Mouse (Mus musculus): ENCODE results near the gene Arl5a.
A peak's percentile ranks its signal among the peaks of the same experiment; 100 is the strongest.

The Arl5a gene

DNA sequence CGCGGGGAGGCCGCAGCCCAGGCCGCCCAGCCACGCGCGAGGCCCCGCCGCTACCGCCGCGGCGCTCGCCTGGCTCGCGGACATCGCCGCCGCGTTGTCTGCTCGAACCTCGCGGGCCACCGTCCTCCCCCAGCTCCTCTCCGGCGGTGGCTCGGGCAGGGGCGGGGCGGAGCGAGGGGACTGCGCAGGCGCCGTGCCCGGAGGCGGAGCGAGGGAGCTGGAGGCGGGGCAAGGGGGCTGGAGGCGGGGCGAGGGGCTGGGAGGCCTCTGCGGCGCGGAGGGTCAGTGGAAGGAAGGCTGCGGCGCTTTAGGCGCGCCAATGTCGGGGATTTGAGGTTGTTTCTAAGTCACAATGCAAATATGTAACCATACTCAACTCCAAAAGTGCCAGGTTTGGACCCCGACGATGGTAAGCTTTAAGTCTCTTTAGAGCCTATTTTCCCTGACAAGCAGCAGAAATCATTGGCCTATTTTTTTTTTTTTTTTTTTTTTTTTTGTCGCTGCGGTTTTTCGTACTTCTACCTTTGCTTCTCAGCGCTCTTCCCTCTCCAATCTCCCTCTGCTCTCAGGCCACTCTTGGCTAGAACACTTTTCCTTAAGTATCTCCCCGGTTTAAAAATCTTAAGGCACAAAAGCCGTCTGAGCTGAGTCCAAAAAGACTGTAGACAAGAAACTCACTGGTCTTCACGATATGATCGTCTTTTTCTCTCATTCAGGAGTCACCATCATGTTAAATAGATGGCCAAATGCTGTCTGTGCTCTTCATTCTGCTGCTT, at the start of gene Arl5a:
TSS of gene Arl5a (minus strand) at position 155 of the 776 bp plus-strand sequence.
- peak; percentile 94 for DNase-seq (ENCODE audit: low read depth, low spot score)

GRCm38 (mm10) chr2:52471545-52472291, 47.0 kb upstream of the Arl5a start:
- peak; percentile 48 for DNase-seq (ENCODE audit: low read depth, low spot score)

DNA sequence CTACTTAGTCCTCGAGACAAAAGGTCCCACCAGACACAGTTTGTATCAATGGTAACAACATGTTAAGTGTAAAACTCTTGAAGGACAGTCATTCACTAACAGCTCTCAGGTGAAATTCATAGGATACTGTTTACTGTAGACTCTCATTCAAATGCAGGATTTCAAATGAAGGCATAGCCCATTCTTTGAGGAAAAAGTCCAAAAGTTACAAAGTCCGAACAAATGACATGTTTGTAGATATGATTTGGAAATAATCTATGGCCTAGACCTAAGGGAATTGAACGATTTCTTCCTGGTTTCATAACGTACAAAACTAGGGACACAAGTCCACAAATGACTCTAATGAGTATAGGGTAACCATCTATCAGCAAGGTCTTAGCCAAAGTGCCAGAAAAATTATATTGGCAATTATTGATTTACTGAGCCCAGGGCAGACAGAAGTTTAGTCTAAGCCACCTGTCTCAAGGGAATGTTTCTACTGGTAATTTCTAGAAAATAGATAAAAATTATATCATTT, 45.4 kb upstream of the Arl5a start:
- no peak for DNase-seq (ENCODE audit: low read depth, low spot score)

DNA sequence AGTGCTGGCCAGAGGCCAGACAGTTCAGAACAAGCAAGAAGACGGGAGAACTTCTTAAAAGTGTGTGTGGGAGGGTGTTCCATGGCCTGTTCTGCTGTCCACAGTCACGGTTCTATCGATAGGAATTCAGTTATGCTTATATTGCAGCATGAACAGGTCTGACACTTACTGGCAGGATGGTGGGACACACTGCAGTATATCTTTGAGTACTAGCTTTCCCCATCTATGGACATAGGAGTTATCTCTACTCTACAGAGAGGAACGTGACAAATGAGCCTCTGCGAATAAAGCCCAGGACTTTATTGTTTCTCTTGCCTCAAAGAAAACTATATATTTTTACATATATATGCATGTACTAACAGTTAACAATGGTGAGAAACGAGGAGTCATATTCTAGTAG, 42.9 kb upstream of the Arl5a start:
- DNase-seq (ENCODE audit: low read depth, low spot score) = no peak

- DNase-seq (ENCODE audit: low read depth, low spot score) = no peak
Measured at GRCm38 (mm10) chr2:52461206-52461967, 36.7 kb upstream of the Arl5a start.

DNA sequence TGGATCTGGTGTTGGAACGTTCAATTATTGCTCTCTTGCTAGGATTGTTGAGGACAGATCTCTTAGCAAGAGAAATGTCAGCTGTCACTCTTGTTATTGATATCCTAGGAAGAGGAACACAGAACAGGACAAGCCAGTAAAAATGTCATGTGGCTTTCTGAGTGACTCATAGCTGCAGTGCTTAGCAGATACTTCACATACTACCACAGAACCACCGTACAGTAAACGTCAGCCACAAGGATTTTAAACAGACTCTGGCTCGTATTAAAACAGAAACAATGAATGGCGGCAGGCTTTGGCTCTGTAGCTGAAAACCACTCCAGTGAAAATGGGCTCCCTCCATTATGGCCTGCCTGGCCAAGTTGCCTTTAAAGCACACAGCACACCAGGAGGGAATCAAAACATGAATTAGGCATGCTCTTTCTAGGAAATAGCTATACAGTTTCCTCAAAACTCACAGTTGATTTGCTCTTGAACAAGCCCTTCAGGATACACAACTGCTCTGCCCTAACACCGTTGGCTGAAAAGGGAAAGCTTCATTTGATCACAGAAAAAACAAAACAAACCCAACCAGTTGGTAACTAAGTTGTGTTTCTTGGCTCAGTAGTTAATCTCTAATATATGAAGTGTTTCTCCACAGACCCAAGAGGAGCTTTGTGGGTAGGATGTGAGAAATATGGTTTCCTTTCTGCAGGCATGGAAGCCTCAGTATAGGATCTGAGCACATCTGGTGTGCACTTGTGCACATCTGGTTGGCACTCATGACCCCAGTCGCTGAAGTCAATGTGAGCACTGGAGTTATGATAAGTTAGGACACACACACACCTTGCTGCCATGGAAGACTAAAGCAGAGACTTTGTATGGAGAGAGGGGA, 31.1 kb upstream of the Arl5a start:
- no peak for DNase-seq (ENCODE audit: low read depth, low spot score)

DNA sequence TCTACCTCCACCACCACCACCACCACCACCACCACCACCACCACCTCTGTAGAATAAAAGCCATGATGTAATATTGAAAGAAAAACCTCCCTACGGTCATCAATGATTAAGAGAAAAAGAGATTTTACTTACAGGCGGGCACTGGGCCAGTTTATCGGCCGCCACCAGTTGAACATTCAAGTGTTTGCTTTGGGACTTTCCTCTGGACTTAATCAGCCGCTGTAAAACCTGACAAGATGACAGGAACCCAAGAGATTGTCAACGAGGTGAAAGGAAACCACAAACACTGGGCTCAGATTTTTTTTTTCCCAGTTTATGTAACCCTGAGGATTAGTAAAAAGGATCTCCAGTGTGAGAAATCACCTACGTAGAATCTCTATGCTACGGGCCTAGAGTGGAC, 25.1 kb upstream of the Arl5a start:
- DNase-seq (ENCODE audit: low read depth, low spot score) = no peak

DNA sequence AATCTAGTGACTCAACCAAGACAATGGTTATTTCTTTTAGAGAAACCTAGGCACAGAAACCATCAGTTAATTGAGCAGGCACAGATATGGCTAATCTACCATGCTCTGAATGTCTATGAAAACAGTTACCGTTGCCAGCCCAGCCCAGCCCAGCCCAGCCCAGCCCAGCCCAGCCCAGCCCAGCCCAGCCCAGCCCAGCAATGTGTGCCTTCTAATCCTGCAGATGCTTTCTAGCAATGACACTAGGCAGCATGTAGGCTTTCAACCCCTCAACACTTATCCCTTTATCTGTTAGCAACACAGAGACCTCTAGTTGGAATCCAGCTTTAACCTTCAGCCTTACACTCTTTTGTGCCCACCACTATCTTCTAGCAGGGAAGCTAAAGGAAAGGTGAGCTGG, 24.2 kb upstream of the Arl5a start:
- no peak for DNase-seq (ENCODE audit: low read depth, low spot score)

DNA sequence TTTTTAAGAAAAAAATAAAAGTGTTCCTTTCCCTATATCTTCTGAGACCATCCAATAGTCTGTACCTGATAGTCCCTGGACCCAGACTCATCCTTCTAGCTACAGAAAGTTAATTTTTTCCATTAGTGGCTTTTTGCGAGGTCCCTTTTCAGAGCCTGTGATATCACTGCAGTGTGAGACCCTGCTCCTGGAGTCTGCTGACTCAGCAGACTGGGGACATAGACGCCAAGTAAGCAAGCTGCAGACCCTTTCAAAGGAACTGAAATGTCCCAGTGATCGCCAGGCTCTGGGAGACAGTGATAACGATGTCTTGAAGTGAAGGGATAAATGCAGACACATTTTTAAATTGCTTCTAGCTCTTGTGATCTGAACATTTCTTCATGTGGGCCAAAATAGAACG, 21.9 kb upstream of the Arl5a start:
- no peak for DNase-seq (ENCODE audit: low read depth, low spot score)

- DNase-seq (ENCODE audit: low read depth, low spot score) = no peak
Measured at GRCm38 (mm10) chr2:52442125-52442524, 17.4 kb upstream of the Arl5a start.

GRCm38 (mm10) chr2:52440420-52441015, 15.8 kb upstream of the Arl5a start:
- no peak for DNase-seq (ENCODE audit: low read depth, low spot score)

DNA sequence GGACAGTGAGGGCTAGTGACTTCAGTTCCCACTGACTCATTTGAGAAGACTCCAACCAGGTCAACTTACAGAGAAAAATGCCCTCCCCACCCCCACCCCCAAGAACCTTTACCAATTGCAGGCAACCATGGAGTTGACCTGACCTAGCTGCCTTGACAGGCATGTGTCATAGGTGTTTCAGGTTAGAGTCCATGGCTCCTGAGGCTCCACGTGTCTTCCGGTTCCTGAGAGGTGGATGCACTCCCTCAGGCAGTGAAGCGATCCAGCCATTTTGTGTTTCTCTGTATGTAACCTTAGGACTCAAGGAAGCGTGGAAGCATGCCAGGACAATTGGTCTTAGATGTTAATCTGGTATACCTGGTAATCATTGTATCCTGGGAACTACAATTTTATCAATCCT, 13.7 kb upstream of the Arl5a start:
- DNase-seq (ENCODE audit: low read depth, low spot score) = no peak

DNA sequence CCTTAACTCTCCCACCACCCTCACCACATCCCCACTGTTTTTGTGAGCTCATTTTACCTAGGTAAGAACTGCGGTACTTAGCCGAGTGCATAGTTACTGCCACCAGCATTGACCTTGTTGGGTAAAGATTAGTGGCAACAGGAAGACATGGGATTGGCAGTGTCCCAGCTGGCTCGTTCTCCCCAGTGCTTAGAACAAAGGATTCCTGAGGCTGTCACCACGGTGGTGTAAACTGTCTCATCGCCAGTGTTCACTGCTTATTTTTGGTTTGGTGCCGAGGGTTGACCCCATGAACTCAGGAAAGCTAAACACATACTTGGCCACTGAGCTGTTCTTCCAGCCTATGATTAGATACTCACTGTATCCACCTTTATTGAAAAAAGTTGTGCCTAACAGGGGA, 13.3 kb upstream of the Arl5a start:
- DNase-seq (ENCODE audit: low read depth, low spot score) = no peak

- no peak for DNase-seq (ENCODE audit: low read depth, low spot score)
Measured at GRCm38 (mm10) chr2:52435919-52436632, 11.4 kb upstream of the Arl5a start.

DNA sequence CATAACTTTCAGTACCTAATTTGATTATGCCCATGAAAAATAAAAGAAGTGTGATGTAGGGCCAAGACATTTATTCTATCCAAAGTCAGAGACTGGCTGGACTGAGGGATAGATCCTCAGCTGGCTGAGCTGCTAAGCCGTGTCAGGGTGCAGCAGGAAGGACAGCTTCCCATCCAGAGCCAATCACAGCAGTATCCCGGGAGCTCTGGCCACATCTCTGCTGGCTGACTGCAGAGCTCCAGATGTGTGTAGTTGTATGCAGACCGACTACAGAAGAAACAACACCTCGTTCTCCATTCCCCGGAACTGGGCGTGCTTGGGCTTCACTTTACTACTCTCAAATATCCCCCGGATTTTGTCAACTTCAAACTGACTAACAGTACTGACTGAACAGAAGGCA, 8.7 kb upstream of the Arl5a start:
- no peak for DNase-seq (ENCODE audit: low read depth, low spot score)

- DNase-seq (ENCODE audit: low read depth, low spot score) = no peak
Measured at GRCm38 (mm10) chr2:52427383-52427782, 2.7 kb upstream of the Arl5a start.

GRCm38 (mm10) chr2:52426041-52426440, 1.3 kb upstream of the Arl5a start:
- DNase-seq (ENCODE audit: low read depth, low spot score) = no peak

GRCm38 (mm10) chr2:52425523-52425795, 758 bp upstream of the Arl5a start:
- DNase-seq (ENCODE audit: low read depth, low spot score) = no peak

- DNase-seq (ENCODE audit: low read depth, low spot score) = peak; percentile 61
Measured at GRCm38 (mm10) chr2:52424248-52424728, 413 bp downstream of the Arl5a start.

DNA sequence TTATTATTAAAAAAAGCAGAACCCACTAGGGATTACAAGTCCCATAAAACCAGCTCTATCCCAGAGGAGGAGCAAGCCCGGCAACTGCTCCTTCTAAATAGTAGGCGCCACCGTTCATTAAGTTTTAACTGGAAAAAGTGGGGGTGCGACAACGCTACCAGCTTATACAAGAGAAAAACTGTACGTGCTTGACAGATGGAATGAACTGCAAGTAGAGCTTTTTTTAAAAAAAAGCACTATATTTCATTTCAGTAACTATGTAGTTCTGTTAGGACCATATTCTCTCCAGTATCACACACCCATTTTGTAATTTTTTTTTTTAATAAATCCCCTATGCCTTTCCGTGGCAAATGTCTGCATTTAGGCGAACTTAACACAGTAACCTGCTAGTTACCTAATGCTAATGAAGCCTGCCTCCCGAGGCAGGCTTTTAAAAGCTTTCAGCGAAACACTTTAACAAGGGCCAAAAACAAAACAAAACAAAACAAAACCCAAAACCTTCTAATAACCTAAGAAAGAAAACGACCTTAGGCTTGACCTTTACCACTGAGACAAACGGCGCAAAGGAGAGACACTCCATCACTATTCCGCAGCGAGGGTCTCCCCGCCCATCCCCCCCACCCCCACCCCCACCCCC, 972 bp downstream of the Arl5a start:
- DNase-seq (ENCODE audit: low read depth, low spot score) = no peak
